Mouse (Mus musculus) cerebellum, adult 11-12 months (tissue): Measurements from ENCODE around the gene Il5ra.

ENCODE experiments used
- DNase-seq: peaks from one replicate; pipeline ENCODE4 v3.0.0; 2022

The Il5ra gene

DNA sequence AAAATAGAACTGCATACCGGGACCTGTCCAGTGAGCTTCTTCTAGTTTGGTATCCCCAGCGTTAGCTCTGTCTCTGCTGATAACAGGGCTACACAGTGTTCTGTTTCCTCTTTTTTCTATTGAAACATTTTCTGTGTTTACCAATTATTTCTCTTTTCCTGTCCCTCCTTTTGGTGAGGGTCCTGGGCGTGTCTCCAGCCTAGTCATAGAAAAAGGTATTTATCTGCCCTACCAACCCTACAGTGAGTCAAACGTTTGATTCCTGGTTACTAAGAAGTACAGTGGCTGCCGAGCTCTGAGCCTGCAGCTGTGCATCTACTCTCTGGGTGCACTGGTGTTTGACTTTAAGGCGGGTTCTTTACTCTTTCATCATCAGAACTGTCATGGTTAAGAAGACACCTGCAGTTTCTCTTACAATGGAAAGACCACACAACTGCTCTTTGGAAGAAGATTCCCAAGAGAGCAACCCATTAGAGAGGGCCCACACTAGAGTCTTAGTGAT lies at the start of gene Il5ra:
TSS of gene Il5ra (minus strand) at position 151 of the 502 bp plus-strand sequence.
- no peak for DNase-seq

DNA sequence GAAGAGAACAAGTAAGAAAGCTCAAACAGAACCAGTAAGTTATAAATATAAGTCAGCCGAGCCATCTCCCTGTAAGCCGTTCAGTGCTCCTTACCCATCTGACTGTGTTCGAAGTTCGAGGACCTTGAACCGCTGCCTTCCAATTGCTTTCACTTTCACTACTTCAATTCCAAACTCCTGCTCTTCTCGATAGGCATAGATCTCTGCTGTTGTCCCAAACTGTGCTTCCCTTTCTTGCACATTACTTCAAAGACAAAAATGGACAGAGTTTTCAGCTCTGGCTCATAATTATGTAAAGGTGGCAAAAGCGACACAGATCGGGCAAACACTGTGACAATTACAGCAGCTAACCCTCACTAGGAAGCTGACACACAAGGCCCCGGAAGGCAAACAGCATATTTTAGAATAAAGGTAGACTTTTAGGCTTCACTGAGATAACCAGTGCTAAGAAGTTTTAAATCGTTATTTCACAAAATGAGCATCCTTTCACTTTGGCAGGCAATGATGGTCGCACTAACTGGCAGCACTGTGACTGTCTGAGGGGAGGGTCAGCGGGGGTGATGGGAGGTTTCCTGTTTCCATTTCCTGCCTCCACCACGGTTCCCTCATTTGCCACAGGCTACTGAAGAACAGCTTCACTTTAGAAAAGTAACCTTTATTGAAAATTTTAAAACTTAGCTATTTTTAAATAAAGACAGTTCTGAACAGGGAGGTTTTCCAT lies 45.4 kb upstream of the Il5ra start:
- DNase-seq: no peak

DNA sequence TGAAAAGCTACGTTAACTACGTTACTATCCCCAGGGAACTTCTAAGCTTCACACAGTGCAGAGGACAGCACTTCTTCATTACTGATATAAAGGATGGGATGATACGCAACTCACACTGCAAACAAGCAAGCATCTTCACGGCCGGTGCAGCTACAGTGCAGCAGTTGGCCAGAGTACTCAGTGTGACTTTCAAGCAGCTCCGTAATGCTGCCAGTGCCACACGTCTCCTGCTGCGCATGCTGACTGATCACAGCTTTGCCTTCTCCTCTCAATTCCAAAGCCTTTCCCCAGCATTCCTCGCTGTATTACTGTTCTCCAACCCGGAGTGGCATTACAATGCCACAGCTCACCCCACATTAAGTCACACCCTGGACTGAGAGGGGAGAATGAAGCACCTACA lies 44.8 kb upstream of the Il5ra start:
- DNase-seq: no peak

DNA sequence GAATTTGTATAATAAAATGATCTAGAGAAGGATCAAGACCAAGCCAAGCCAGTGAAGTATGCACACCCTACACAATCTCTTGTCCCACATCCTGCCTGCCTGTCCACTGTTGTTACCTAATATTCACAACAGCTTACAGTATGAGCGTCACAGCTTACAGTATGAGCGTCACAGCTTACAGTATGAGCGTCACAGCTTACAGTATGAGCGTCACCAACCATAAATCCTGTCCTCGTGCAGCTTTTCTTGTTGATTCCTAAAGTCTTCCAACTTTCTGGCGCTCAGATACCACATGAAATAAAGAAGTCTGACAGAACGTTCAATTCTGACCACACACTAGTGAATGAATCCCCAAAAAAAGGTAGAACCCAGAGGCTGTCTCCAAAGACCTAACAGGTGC lies 44.3 kb upstream of the Il5ra start:
- DNase-seq: no peak

DNA sequence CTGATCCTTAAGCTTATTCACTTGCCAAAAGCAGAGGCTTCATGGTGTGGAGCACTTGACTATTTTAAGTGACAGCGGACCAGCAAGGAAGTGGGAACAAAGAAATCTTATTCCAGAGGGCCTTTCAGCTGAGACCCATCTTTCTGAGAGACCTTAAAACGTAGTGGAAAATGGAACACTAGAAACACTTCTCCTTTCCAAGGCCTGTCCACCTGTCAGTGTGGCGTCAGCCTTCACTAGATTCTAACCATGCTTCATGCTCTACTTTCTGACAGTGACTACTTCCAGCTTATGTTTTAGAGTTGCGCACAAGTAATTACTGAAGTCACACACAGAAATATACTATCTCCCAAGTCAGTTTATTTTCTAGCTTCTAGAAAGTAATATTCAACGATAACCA lies 43.6 kb upstream of the Il5ra start:
- DNase-seq: no peak

DNA sequence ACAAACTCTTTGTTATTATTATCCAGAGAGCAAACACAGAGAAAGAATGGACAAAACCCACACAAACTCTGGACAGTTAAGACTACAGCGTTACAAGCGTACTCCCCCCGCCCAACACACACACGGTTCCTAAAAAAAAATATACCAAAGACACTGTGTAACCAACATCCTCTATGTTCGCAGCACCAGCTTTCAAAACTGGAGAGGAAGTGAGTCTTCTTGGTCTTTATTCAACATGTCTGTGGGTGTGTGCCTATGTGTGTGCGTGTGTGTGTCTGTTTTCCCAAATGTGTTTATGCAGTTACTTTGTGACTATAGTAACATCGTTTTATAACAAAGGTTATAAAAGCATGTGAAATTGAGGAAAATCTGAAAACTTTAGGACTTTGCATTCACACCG lies 42.6 kb upstream of the Il5ra start:
- no peak for DNase-seq

DNA sequence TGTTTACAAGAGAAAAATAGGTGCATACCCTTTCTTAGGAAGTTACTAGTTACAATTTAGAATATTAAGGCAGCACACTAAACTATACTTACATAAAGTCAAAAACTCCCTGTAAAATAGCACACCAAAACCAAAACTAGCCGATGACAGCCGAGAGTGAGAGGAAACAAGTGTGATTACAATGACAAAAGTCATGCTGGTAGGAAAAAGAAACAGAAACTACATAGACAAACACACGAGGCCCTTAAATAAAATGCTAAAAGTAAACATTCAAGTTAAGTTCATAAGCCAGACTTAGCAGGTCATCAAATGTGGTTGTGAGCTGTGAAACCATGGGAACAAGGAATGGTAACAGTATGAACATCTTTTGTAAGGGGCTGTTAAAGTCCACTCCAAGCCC lies 38.3 kb upstream of the Il5ra start:
- no peak for DNase-seq

DNA sequence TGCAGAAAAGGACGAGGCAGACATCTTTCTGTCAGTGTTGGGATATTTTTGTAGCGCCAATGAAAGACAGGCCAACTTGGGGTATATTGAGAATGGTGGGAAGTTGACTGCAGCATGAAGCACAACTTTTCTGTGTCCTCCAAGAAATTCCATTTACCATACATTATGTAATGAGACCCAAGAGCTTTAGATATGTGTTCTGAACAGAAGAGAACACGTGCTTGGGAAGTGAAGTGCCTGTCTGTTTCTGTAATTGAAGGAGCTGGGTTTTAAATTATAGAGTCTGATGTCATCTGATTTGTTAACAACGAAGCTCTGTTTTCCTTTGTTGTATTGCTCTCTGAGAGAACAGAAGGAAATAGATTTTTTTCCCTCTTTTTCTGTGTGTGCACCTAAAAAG lies 21.2 kb upstream of the Il5ra start:
- DNase-seq: no peak

DNA sequence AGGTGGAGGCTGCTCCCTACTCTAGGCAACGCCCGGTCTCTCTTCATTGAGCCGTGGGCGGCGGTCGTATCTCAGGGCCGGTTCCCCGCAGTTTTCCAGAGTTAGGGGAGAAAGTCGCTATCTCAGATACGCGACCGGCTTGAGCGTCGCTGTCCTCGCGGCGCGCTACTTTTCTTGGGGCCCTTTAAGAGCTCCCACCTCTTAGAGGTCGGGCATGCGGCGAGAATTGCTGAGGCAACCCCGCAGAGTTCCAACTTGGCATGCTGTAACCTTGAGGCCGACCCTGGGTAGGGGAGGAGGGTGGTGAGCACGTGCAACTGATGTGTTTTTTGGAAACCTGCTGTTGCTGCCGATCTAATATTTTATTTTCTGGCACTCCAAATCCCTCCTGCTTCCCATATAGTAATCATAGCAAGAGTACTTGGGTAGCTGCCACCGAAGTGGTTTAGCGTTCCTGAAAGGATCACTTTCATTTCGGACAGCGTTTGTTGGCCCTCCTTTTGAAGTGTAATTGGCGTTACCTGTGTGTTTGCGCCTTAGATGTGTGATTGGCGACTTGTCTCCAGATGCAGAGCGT lies 20.5 kb upstream of the Il5ra start:
- DNase-seq: no peak

DNA sequence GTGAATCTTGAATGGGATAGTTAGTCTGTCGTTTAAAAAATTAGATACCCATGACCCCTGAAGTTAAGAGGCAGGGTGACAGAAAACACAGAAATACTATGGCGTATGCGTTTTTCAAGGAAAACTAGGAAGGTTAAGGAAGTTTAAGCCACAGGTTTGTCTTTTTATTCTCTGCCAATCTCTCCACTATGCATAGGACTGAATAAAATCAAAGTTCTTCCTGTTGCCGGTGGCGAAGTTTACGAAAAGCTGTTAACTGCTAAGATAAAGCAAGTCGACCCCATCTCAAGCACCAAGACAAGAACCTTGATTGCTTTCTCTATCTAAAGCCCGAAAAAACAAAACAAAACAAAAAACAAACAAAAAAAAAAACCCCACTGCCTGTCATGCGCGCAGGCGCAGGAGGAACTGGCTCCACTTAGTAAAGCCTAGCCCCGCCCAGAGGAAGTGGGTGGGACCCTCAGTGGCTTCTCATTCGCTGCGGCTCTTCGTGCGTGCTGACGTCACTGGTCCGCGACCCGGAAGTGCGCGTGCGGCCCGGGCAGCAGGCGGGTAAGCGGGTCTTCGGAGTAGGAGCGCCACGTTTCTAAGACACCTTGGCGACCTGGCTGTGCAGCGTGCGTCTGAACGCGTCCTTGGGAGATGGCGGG lies 19.9 kb upstream of the Il5ra start, which contains the start of gene Trnt1:
TSS of gene Trnt1 (plus strand) at position 481 of the 650 bp plus-strand sequence.
- peak; percentile 96 for DNase-seq

DNA sequence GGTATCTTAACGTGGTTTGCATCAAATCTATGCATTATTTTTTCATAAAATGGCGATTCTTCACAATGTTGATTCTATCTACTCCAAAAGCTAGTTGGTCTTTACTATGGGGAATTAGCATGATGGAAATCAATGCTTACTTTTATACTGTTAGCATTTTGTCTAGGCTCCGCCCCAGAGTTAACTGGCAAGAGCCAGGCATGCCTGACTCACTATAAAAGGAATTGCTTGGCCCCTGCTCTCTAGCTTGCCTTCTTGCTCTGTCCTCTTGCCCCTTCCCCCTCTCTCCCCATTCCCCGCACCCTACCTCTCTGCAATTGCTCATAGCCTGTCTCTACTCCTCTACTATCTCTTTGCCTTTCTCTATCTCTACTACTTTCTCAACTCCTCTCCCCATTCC lies 17.9 kb upstream of the Il5ra start:
- no peak for DNase-seq

DNA sequence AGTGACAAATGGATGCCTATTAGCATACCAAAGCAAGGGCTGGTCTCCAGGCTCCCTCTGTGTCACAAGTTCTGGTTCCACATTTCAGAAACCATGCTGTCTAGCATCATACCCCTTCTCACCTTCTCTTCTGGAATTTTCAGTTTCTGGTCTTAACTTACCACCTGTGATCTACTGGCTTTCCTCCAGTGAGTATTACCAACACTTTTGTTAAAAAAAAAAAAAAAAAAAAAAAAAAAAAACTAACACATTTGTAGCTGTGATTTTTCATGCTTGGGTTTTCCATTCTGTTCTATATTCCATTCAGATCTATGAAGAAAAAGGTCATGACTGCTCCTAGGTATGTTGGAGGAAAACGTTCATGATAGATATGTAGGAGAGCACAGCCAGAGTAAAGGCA lies 17.1 kb upstream of the Il5ra start:
- DNase-seq: no peak

DNA sequence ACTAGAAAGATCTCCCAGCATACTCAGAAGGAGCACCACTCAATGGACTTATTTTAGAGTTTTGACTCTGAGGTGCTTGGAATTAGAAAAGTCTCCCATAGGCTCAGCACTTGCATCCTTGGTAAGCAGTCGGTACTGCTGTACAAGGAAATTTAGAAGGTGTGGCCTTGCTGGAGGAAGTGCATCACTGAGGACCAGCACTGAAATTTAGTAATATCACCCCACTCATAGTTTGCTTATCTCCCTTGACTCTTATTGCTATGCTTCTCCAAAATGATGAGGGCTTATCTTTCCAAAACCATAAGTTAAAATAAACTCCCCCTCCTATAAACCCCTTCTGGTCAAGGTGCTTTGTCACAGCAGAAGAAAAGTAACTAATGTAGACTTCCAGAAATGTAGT lies 12.6 kb upstream of the Il5ra start:
- no peak for DNase-seq

DNA sequence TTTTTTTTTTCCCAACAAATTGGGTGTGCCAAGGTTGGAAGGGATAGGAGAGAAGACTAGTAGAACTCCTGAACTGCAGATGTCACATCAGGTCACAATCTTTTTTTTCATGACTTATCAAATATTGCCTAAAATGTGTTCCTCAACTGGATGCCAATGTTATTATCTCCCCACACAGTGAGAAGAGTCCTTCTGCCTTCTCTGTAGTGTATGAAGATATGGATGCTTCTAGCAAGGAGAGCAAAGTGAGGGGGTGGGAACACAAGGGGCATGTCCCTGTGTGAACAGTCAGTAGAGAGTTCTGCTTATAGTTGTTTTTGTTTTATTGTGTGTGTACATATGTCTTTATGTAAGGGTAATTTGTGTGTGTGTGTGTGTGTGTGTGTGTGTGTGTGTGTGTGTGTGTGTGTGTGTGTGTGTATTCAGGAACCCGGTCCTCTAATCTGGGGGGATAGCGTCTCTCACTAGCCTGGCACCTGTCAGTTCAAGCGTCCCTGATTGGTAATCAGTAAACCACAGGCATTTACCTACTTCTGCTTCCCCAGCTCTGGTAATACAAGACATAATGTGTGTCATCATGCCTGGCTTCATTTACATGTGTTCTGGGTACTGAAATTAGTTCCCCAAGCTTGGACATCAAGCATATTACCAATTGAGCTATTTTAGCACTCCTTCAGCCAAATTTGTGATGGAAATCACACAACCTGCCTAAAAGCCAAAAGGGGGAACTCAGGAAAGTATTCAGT lies 11.8 kb upstream of the Il5ra start:
- DNase-seq: no peak

DNA sequence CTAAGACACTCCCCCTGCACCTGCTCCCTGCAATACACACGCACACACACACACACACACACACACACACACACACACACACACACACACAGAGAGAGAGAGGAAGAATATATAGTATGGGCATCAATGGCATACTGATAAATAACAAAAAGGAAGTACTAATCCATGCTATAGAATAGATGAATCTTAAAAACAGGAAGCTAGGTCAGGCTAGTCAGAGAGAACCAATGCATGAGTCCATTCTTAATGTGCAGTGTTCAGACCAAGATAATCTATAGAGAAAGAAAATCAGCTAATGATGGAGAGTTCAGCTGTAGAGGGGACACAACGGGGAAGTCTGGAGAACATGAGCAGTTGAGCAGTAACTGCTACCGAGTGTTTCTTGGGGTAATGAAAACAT lies 9.5 kb upstream of the Il5ra start:
- DNase-seq: no peak

DNA sequence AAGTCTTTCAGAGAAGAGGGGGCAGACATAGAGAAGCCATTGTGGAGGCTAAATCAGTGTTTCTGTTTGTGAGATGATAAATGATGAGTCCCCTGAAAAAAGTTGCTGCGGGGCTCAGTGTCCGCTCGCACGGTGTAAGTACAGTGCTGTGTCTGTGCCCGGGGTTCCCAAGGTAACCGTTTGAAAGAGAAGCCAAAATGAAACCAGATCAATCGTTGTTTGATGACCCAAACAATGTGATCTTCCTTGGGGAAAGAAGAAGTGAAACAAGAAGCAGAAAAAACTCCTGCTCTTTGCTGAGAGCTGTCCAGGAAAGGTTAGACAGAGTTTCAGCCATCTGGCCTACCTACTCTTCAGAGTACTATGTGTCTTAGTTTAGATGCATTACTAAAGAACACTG lies 1.5 kb upstream of the Il5ra start:
- no peak for DNase-seq

DNA sequence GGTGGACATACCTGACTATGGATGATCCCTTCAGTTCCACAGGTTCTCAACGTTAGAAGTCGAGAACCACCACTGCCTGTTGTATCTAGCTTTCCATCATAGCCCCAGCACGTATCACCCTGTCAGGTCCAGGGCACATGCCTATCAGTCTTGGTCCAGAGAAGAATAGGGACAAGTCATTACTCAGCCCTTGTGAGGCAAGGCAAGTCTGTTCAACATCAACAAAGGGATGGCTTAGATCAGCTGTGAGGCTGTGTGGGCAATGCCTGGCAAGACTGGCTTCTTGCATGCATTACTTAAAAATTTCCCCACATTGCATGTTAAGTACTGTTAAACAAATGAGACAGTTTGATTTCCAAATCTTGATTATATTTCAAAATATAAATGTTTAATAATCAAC lies 1.0 kb downstream of the Il5ra start:
- DNase-seq: no peak

DNA sequence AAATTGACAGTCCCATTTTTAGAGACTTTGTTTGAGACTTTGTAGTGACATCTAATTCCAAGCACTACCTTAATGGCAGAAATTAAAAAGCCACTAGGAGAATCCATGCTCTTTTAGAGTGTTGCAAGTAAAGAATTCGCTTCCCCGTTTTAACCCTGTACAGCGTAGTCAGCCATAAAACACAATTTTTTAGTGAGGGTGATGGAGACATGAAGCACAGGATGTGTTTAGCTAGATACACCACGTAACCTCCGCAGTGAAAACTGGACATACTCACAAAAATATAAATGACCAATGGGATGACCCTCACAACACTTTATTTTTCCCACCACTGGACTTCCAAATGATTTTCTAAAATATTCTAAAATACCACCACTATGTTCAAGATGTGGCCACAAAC lies 1.6 kb downstream of the Il5ra start:
- no peak for DNase-seq

DNA sequence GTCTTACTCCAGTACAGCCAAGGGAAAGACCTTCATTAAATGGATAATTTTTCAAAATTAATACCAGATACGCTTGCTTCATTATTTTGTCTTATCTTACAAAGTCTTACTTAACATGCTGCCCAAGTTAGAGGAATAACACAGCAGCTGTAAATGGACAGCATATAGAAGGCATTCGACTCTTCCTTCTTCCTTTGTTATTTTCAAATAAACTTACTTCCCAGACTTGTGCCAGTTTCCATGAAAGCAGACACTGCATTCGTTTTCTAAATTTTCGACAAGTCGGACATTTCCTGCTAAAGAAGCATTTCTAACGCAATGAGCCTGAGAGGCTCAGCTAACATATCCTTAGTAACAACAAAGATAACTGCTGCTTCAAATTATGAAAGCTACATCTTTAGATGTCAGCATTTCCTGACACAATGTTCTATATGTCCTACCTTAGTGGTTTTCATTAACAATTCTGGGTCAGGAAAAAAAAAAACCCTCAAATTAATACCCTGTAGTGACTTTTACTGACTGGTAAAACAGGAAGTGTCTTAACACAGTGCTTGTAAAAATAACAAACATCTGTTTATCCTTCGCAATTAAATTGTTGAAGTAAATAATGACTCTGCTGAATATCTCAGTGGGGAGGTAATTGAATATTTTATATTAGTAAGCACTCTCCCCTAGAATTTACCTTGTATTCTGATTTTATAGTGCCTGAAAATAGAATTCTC lies 3.0 kb downstream of the Il5ra start:
- DNase-seq: no peak

DNA sequence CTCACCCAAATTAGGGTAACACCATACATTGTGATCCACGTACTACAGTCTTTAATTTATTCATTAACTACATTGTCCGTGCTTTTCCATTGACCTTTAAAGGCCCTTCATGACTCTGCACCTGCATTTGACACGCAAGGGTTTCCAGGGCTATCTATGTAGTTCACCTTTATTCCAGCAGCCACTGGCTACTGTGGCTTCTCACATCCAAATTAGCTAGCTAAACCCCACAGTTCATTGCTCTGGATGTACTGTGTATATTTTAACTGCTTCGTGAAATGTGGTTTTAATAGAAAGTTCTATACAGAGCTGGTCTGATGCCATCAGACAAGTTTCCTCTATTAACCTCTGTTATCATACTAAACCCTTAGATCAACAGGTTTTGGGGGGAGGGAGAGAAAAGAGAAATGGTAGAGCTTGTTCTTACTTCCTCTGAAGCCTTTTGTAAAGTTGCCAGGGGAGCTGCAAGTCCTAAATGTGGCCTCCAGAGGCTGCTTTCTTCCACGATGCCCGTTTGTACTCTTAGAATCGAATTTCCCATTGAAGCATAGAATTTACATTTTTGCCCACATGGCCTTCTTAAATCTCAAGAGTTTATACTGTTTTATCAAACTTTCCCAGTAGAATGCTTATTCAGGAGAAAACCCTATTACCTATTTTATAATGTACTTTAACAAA lies 5.1 kb downstream of the Il5ra start:
- no peak for DNase-seq

DNA sequence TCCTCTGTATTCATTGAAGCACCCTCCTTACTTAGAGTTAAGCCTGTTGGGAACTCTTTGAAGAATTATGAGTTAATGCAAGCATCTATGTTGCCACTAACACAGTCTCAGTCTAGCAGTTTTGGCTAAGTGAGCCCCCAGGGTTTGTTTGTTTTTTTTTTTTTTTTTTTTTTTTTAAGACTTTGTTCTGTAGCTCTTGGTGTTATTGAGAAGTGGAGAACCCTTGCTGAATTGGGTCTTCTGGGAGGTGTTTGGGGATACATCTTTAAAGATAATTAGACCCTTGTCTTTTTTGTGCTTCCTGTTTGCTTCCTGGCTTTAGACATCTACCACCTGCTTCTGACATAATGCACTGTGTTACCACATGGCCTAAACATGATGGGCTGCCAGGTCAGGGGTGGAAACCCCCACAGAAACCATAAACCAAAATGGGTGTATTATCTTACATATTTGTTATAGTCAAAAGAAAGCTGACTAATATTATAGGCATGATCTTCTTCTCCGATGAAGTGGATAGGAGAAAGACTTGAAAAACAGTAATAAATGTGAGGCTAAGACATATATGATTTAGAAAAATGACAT lies 8.5 kb downstream of the Il5ra start:
- DNase-seq: no peak

DNA sequence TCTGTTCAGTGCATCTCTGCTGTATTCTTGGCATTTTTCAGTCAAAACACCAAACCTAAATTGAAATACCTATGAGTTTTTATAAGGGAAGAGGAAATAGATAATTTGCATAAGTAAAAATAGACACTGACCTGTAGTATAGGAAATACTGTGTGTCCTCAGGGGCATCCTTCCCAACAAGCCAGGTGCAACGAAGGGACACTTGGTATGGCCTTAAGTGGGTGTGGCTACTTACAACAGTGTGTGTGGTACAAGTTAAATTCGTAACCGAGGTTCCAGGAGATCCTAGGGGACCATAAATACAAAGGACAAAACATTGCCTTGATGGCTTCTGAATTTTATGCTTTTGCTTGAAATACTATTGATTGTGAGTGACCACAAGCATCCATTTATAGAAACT lies 10.6 kb downstream of the Il5ra start:
- no peak for DNase-seq
